Mouse (Mus musculus) ES-Bruce4 (cell line): ENCODE data around the gene Prkch. TPM values are rescaled to one million over a fixed set of nuclear protein-coding genes. Genes with fewer than 3 reads are reported as not detected.

ENCODE experiments used
- H3K27ac ChIP-seq: 2 replicates; pipeline ENCODE4 v1.5.1; 2012; ENCODE audit warnings: low read length, inconsistent platforms; ENCODE audit not compliant: insufficient read depth
- H3K27me3 ChIP-seq: 2 replicates; pipeline ENCODE4 v1.6.1; 2012; ENCODE audit warnings: mild to moderate bottlenecking, low read length, inconsistent platforms; ENCODE audit not compliant: control insufficient read depth, poor library complexity, insufficient read depth, severe bottlenecking
- H3K36me3 ChIP-seq: 2 replicates; pipeline ENCODE4 v1.6.1; 2012; ENCODE audit warnings: inconsistent platforms, mild to moderate bottlenecking, low read length, moderate library complexity; ENCODE audit not compliant: control insufficient read depth, poor library complexity, insufficient read depth, severe bottlenecking
- H3K4me1 ChIP-seq: one replicate; pipeline ENCODE4 v1.8.1; 2011; ENCODE audit warnings: low read length; ENCODE audit not compliant: control insufficient read depth, insufficient read depth
- H3K4me3 ChIP-seq: 2 replicates; pipeline ENCODE4 v1.5.1; 2011; ENCODE audit warnings: low read depth, mild to moderate bottlenecking, low read length
- H3K9ac ChIP-seq: 2 replicates; pipeline ENCODE4 v1.6.1; 2012; ENCODE audit warnings: low read depth, mild to moderate bottlenecking, inconsistent platforms; ENCODE audit not compliant: poor library complexity, severe bottlenecking
- H3K9me3 ChIP-seq: replicated peaks from 2 replicates; pipeline ENCODE4 v1.6.1; 2012; ENCODE audit warnings: mild to moderate bottlenecking, low read length, inconsistent platforms; ENCODE audit not compliant: control insufficient read depth, poor library complexity, insufficient read depth, severe bottlenecking
- CTCF ChIP-seq: IDR thresholded peaks from one replicate; pipeline ENCODE4 v1.8.1; 2011; ENCODE audit warnings: low read depth, low read length
- EP300 ChIP-seq: IDR thresholded peaks from 2 replicates; pipeline ENCODE4 v1.6.1; 2011; ENCODE audit warnings: low read depth, low read length; ENCODE audit not compliant: insufficient read depth
- POLR2A ChIP-seq: IDR thresholded peaks from one replicate; pipeline ENCODE4 v1.8.1; 2011; ENCODE audit warnings: low read length; ENCODE audit not compliant: insufficient read depth
- polyA plus RNA-seq: library from polyadenylated mRNA; stranded (reverse); fragments of >200 nt; gene quantifications from 2 replicates; pipeline ENCODE4 v1.2.4, GENCODE M21; 2011; ENCODE audit warnings: low read depth; ENCODE audit not compliant: missing spikeins, insufficient read depth, insufficient read length

Prkch gene
- polyA plus RNA-seq, 1 experiment, result 1.8 TPM

- Histone ChIP-seq H3K4me3 (no peak overlapping the region), H3K4me1 (no peaks in the 10 kb centered on the region), H3K36me3 (no peaks in the 10 kb centered on the region), H3K9me3 (peaks cover 4% of the 10 kb centered on the region), H3K9ac (no peak overlapping the region), H3K27ac (no peak overlapping the region), H3K27me3 (no peaks in the 10 kb centered on the region)
- no peak for TF ChIP-seq POLR2A
- TF ChIP-seq EP300, result no peak
- TF ChIP-seq CTCF, result no peak
Measured at GRCm38 (mm10) chr12:73802379-73803057, 217.9 kb downstream of the Prkch start.

GRCm38 (mm10) chr12:73803946-73804345, 219.3 kb downstream of the Prkch start:
- H3K27me3 ChIP-seq, result no peaks in the 10 kb centered on the region
- H3K4me1 ChIP-seq, result no peaks in the 10 kb centered on the region
- no peaks in the 10 kb centered on the region for H3K9me3 ChIP-seq
- H3K36me3 ChIP-seq, result no peaks in the 10 kb centered on the region
- H3K4me3 ChIP-seq, result no peak overlapping the region
- TF ChIP-seq EP300 (no peak), POLR2A (no peak), CTCF (no peak)
- H3K9ac ChIP-seq, result no peak overlapping the region
- no peak overlapping the region for H3K27ac ChIP-seq

- Histone ChIP-seq H3K4me1 (no peaks in the 10 kb centered on the region), H3K4me3 (no peak overlapping the region), H3K27ac (no peak overlapping the region), H3K36me3 (no peaks in the 10 kb centered on the region), H3K9ac (no peak overlapping the region), H3K27me3 (no peaks in the 10 kb centered on the region), H3K9me3 (no peaks in the 10 kb centered on the region)
- TF ChIP-seq CTCF (no peak), POLR2A (no peak), EP300 (no peak)
Measured at GRCm38 (mm10) chr12:73805541-73805940, 220.9 kb downstream of the Prkch start.

GRCm38 (mm10) chr12:73806003-73806402, 221.4 kb downstream of the Prkch start:
- Histone ChIP-seq H3K4me1 (no peaks in the 10 kb centered on the region), H3K27ac (no peak overlapping the region), H3K36me3 (no peaks in the 10 kb centered on the region), H3K4me3 (no peak overlapping the region), H3K9ac (no peak overlapping the region), H3K27me3 (no peaks in the 10 kb centered on the region), H3K9me3 (no peaks in the 10 kb centered on the region)
- TF ChIP-seq CTCF (no peak), EP300 (no peak), POLR2A (no peak)

GRCm38 (mm10) chr12:73807228-73807627, 222.6 kb downstream of the Prkch start:
- no peaks in the 10 kb centered on the region for H3K4me1 ChIP-seq
- H3K27me3 ChIP-seq, result no peaks in the 10 kb centered on the region
- no peak overlapping the region for H3K27ac ChIP-seq
- no peak for TF ChIP-seq POLR2A
- no peak for TF ChIP-seq CTCF
- no peak for TF ChIP-seq EP300
- H3K4me3 ChIP-seq, result no peak overlapping the region
- H3K36me3 ChIP-seq, result no peaks in the 10 kb centered on the region
- H3K9ac ChIP-seq, result no peak overlapping the region
- no peaks in the 10 kb centered on the region for H3K9me3 ChIP-seq

GRCm38 (mm10) chr12:73810041-73810795, 225.6 kb downstream of the Prkch start:
- no peak overlapping the region for H3K4me3 ChIP-seq
- no peaks in the 10 kb centered on the region for H3K27me3 ChIP-seq
- TF ChIP-seq CTCF, result no peak
- no peak for TF ChIP-seq POLR2A
- TF ChIP-seq EP300, result no peak
- H3K4me1 ChIP-seq, result peaks cover 2% of the 10 kb centered on the region
- H3K9me3 ChIP-seq, result no peaks in the 10 kb centered on the region
- H3K27ac ChIP-seq, result no peak overlapping the region
- H3K36me3 ChIP-seq, result no peaks in the 10 kb centered on the region
- no peak overlapping the region for H3K9ac ChIP-seq
